Mouse (Mus musculus): ENCODE results near the gene 4930524B15Rik. TPM values are rescaled to one million over a fixed set of nuclear protein-coding genes. Genes with fewer than 3 reads are reported as not detected.
"Not testable (repeated sequence)": the region's sequence is repeated elsewhere in the genome, so short reads cannot be mapped to it uniquely, and the experiment has no call there.

Gene 4930524B15Rik
- total RNA-seq, 2 experiments from 2014 or later: not detected

DNA sequence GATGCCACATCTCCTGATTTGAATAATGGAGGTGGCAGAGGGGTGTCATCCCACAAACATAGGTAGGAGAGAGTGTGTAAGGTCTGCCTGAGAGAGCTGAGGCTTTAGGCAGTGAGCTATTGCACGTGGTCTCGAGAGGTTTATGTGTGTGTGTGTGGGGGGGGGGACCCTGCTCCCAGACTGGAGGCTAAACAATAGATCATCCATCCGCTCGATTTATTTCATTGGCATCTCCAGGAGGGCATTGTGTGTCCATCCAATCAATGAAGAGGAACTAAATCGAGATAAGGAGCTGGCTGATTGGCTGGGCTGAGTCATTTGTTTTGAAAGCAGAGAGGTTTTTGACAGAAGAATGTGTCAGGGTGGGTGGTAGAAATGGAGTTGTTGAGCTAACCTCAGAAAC, 37.3 kb downstream of the 4930524B15Rik start:
- TF ChIP-seq CTCF (conservative IDR thresholded peaks at IDR 0.05): no peak
- DNase-seq (ENCODE audit: low spot score in 2 of 2): peak; percentile 51 to 76
- peak overlapping the region; percentile 98 for H3K27ac ChIP-seq

DNA sequence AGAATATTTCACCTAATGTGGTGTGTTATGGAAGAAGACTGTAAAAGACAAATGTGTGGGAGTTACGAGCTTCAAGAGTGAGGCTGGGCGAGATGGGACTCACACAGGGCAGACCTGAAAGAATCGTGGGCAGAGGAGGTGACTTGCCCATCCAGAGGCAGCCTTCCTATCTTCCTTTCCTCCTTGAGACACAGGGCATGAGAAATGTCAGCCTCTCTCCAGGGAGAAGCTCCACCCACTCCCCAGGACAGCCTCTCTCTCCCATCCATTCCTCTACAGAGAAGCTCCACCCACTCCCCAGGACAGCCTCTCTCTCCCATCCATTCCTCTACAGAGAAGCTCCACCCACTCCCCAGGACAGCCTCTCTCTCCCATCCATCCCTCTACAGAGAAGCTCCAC, 42.7 kb downstream of the 4930524B15Rik start:
- H3K4me3 ChIP-seq; DNase-seq (ENCODE audit: low spot score in 2 of 2): not testable (repeated sequence)
- peak overlapping the region; percentile 48; the same call in 1 of the 2 replicates for H3K27ac ChIP-seq

More for the DNA sequence above, 37.3 kb downstream of the 4930524B15Rik start:
- H3K4me3 ChIP-seq: peak overlapping the region; percentile 72

DNA sequence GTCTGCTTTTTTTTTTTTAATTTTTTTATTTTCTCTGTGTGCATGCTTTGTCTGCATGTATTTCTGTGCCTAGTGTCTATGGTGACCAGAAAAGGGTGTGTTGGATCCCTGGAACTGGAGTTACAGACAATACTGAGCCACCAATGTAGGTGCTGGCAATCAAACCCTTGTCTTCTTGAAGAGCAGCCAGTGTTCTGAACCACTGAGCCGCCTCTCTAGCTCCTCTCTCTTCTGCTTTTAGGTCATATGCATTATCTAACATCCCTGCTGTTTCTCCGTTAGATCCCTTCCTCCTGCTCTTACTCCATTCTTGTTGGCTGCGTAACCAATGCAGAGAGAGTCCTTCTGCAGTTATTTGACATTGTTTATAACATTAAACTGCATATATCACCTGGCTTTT, 43.5 kb downstream of the 4930524B15Rik start:
- peak overlapping the region; percentile 13; the same call in 1 of the 2 replicates for H3K4me3 ChIP-seq
- H3K27ac ChIP-seq: peak overlapping the region; percentile 81
- DNase-seq (ENCODE audit: low spot score in 2 of 2): no peak
- TF ChIP-seq CTCF (conservative IDR thresholded peaks at IDR 0.05): no peak

DNA sequence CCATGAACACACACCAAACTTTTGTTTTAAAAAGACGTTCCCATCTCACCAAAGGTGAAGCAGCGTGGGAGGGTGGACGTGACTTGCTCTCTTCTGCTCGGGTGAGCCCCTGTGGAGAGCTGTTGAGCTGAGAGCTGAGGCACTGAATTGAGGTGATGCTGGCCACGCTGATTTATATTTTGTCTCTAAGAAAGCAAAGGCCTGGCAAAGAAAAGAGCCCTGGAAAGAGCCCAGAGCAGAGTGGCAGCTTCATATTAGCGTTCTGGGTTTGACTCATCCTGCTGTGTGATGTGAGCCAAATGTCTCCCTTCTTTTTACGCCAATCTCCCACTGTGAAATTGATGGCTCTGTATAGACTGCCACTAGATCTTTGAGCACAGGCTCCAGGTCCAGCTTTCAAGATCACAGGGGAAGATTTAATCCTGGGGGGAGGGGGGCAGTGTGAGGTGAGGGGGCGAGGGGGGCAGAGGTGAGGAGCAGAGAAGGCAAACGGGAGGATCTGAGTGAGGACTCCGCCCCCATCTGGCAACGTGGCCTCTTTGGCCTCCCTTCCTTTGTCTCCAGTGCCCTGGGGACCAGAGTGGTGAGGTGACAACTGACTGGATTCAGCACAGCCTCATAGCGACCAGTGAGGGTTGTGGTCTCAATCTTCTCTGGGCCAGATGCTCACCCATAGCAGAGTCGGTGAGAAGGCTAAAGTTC, 44.7 kb downstream of the 4930524B15Rik start:
- no peak for DNase-seq (ENCODE audit: low spot score in 2 of 2)
- no peak for TF ChIP-seq CTCF (conservative IDR thresholded peaks at IDR 0.05)
- Histone ChIP-seq H3K27ac (peak overlapping the region; percentile 81), H3K4me3 (0 out of 2 replicates have a peak overlapping the region, but pooled peaks have one; percentile 15)

DNA sequence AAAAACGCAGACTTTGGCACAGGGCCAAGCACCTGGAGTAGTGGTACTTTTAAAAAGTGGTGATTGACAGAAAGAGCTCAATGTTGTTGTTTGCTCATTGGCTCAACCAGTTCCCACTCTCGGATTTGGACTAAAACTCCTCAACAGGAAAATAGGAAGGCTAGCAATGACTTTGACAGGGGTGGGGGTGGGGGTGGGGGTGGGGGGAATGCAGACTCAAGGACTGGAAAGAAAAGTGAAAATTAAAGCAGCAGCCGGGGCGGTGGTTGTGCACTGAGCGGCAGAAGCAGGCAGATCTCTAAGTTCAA, 45.2 kb downstream of the 4930524B15Rik start:
- Histone ChIP-seq H3K27ac (peak overlapping the region; percentile 81), H3K4me3 (no peak overlapping the region)
- TF ChIP-seq CTCF (conservative IDR thresholded peaks at IDR 0.05): no peak
- no peak for DNase-seq (ENCODE audit: low spot score in 2 of 2)

DNA sequence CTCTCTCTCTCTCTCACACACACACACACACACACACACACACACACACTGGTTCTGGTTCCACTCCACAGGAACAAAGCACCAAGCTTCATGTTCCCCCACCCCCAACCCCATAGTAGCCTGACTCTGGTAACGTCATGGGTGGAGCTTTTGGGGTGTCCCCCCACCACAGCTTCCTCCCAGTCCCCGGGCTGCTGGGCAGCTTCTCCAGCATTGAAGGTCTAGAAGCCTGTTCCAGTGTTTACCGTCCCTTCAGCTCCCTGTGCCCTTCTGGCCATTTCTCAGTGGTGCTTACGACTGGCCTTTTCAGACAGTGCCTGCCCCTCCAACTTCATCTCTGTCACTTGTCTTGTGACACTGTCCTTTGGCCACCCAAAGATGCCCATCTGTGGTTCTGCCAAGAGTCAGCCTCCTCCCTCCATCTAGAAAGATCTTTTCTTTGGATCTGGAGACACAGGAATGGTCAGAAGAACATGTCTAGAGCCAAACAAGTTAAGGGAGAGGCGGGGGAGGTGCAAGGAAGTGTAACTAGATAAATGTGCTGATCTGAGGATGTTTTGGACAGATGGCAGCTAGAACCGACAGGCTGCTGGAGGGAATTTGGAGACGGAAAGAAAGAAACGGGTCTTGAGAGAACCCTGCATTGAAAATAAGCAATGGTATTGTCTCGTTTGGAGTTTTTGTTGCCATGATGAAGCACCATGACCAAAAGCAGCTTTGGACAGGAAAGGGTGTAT, 46.6 kb downstream of the 4930524B15Rik start:
- peak in 1 of 2 experiments; percentile 57 for DNase-seq (ENCODE audit: low spot score in 2 of 2)
- Histone ChIP-seq H3K4me3 (no peak overlapping the region; the same call in 1 of the 2 replicates), H3K27ac (peak overlapping the region; percentile 73)
- TF ChIP-seq CTCF (conservative IDR thresholded peaks at IDR 0.05): no peak

DNA sequence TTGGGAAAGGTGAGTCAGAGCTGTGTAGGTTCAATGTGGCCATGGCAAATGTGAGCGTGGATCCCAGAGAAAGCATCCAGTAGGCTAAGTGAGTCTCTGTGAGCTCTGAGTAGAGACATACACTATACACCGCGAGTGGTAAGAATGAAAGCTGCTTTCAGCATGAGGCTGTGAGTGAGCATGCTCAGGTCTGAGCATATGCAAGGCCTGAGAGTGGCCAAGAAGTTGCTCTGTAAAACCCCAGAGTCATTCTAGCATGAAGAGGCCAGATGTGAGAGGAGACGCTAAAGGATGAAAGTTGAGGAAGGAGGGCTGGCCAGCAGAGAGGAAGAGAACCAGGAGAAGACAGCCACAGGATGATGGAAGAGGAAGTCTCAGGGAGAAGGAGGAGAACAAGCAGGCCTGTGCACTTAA, 47.6 kb downstream of the 4930524B15Rik start:
- no peak for DNase-seq (ENCODE audit: low spot score in 2 of 2)
- no peak overlapping the region for H3K4me3 ChIP-seq
- no peak for TF ChIP-seq CTCF (conservative IDR thresholded peaks at IDR 0.05)
- peak overlapping the region; percentile 73 for H3K27ac ChIP-seq

DNA sequence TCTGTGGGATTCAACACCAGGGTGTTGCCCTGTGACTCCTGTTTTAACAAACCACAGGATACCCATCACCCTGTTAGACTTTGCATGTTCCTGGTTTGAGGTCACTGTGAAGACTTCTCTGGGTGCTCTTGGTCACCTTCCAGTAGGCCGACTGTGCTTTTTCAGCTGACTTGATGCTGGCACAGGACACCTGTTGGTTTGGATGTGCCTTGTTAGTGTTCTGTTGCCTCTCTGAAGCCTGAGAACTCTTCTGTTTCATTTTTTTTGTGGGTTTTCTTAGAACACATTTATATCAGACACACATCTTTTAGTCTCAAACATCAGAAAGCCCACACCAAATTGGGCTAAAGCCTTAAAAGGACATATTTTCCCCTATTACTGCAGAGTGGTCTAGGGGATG, 48.2 kb downstream of the 4930524B15Rik start:
- no peak overlapping the region for H3K4me3 ChIP-seq
- H3K27ac ChIP-seq: peak overlapping the region; percentile 73
- no peak for TF ChIP-seq CTCF (conservative IDR thresholded peaks at IDR 0.05)
- DNase-seq (ENCODE audit: low spot score in 2 of 2): no peak

DNA sequence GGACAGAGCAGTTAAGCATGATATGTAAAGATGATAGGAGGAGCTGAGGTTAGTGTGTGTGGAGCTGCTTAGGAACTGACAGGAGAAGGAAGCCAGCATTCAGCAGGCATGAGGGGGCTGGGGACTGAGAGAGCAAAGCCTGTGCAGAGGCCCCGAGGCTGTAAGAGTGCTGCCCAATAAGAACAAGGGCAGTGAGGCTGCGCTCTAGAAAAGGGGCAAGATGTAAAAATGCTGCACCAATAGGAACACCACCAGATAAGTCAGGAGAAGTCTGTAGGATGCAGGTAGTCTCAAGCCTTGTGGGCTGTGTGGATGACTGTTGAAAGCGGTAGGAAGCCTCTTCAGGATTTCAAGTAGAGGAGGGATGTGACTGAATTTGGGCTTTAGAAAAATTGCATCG, 52.8 kb downstream of the 4930524B15Rik start:
- TF ChIP-seq CTCF (conservative IDR thresholded peaks at IDR 0.05): no peak
- no peak for DNase-seq (ENCODE audit: low spot score in 2 of 2)
- Histone ChIP-seq H3K27ac (peak overlapping the region; percentile 54; the same call in 1 of the 2 replicates), H3K4me3 (no peak overlapping the region)

DNA sequence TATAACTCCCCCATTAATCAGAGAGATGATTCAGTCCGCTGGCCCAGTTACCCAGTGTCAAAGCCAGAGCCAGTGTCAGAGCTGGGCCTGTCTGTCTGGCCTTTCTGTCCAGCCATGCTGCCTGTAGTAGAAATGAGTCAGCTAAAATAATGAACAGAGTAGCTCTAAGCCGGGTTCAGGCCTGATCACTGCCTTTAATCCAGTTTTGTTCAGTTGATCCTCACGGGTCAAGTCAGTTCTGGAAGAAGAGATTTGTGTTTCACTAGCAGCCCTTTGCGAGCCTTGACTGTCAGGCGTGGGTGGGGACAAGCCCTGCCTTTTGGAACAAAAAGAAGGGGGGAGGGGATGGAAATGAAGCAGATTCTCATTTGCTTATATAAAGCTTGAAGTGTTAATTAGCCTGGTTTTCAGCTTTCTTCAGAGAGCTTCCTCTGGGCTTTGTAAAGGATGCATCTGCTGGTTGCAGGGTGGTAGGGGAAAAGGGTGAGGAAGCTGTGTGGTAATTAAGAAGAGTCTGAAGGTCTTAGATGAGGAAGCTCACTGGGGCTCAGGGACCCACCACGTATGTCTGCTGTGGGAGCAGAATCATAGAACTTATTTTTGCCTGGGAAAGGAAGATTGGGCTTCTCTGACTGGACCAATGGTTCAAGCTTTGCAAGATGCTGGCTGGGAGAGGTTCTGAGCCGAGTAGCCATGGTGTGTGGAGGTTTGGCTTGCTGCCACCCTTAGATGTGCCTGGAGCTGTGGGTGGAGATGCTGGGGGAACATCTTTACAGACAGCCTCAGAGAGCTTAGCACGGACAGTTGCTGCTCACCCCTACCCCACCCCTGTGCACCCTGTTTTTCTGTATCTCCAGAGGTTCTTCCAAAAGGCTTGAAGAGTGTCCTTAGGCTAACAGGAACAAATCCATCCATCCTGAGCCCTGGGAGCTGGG, 54.9 kb downstream of the 4930524B15Rik start:
- H3K4me3 ChIP-seq: no peak overlapping the region; the same call in 1 of the 2 replicates
- DNase-seq (ENCODE audit: low spot score in 2 of 2): peak; percentile 37 to 57
- H3K27ac ChIP-seq: peak overlapping the region; percentile 86

DNA sequence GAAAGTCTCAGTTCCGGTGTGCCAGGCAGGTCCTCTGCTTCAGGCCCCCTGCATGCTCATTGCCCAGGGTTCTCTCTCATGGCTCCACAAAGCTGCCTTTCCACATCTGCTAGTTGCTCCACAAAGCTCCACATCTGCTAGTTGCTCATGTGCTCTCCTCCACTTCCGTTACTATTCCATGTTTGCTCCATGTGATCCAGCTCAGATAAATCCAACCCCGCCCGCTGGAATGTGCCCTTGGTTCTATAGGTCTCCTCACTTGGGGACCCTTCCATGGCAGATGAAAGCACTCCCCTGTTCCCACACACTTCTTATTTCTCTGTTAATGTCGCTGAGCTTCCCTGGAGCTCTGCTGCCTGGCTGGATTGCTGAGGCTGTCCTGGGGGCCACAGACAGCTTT, 61.2 kb downstream of the 4930524B15Rik start:
- no peak overlapping the region for H3K4me3 ChIP-seq
- DNase-seq (ENCODE audit: low spot score in 2 of 2): no peak
- TF ChIP-seq CTCF (conservative IDR thresholded peaks at IDR 0.05): no peak
- peak overlapping the region; percentile 90 for H3K27ac ChIP-seq

More for the DNA sequence above, 54.9 kb downstream of the 4930524B15Rik start:
- no peak for TF ChIP-seq CTCF (conservative IDR thresholded peaks at IDR 0.05)

DNA sequence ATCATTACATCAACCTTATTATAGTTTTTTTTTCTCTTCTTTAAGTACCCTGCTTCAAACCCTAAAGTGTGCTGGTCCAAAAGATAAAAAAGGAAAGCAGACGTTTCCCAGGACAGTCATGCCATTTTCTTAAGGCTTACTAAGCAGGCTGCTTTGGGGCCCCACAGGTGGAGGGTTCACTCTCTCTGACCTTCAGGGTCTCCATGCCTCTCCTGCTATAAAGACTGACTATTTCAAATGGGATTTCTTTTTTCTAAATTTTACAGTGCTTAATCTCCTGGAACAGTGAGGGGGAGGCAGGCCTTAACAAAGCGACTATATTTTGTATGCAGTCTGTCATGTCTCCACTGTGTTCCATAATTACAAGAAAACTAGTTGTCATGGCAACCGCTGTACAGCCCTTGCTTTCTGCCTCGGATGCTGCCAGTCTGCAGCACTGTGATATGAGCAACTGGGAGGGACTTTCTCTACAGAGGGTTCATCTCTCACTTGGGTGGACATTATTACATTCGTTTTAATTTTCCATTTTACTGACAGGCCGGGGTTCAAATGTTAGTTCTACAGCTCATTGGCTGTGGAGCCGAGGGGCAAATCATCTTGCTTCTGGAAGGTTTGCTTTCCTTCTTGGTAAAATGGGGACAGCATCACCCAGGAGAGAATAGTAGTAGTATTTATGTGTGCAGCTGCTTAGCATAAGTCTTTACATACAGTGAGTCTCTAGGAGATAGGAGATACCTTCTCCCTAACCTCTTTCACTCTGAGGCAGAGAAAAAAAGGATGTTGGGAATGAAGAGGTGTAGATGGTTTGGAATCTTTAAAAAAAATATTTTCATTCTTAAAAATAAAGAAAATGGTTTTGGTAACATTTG, 62.3 kb downstream of the 4930524B15Rik start:
- H3K4me3 ChIP-seq: peak overlapping the region; percentile 20; the same call in 1 of the 2 replicates
- peak overlapping the region; percentile 90 for H3K27ac ChIP-seq
- peak; percentile 53 to 86 for DNase-seq (ENCODE audit: low spot score in 2 of 2)
- no peak for TF ChIP-seq CTCF (conservative IDR thresholded peaks at IDR 0.05)
